Mouse (Mus musculus) Patski (cell line): ENCODE data around the gene Dnajb12. TPM values are rescaled to one million over a fixed set of nuclear protein-coding genes. Genes with fewer than 3 reads are reported as not detected.
"Not testable (repeated sequence)": the region's sequence is repeated elsewhere in the genome, so short reads cannot be mapped to it uniquely, and the experiment has no call there.

Source experiments
- ATAC-seq: fragments of 100-300 bp; one replicate; pipeline ENCODE4 v1.8.0; 2021
- CTCF ChIA-PET: fragments of 350-600 bp; sonication (Branson Sonifier 250); formaldehyde crosslinking; loops from one replicate; lab custom pipeline; 2022; ENCODE audit warnings: inconsistent platforms; lab: Charles Lee
- POLR2A ChIA-PET: fragments of 350-600 bp; sonication (Branson Sonifier 250); formaldehyde crosslinking; loops from one replicate; lab custom pipeline; 2022; ENCODE audit warnings: antibody characterized with exemption, inconsistent platforms; lab: Charles Lee
- DNase-seq: peaks from one replicate; pipeline ENCODE4 v3.0.0-alpha.2; 2011; ENCODE audit warnings: low read depth, low spot score
- H3K27me3 ChIP-seq: fragments of 371-371 bp; one replicate; pipeline ENCODE4 v1.5.1; 2021
- CTCF ChIP-seq: fragments of 100-300 bp; IDR thresholded peaks from one replicate; pipeline ENCODE4 v1.5.1; 2021
- in situ Hi-C: fragments of 300-500 bp; cut with MboI; formaldehyde crosslinking; loops from 3 replicates; pipeline ENCODE4 v1.11.1; 2018; ENCODE audit warnings: low pct_unique_long_range_greater_than_20kb, mixed read lengths
- polyA plus RNA-seq: library from polyadenylated mRNA; unstranded; gene quantifications from one replicate; pipeline ENCODE4 v1.2.3, GENCODE M21; 2021

Dnajb12 gene
- polyA plus RNA-seq, 1 experiment from 2014 or later = 54.0 TPM

DNA sequence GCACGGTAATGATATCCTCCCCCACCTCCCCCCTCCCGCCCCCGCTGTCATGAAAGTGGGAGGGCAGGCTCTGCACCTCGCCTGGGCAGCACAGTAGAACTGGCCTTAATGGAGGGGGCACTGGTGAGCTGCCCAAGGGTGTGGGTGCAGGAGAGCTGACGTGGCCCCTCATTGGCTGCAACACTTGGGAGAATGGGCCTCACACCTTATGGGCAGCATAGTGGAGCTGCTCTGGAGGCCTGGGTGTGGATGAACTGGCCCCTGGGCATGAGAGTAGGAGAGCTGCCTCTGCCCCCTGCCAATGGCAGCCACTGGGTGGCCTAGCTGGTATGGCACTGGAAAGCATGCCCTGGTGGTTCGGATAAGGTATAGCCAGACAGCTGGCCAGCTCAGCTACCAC, 9.3 kb upstream of the Dnajb12 start:
- TF ChIP-seq CTCF = no peak
- DNase-seq (no peak), ATAC-seq (no peak)
- POLR2A ChIA-PET = no interaction called here
- H3K27me3 ChIP-seq = no peaks in the 10 kb centered on the region
- CTCF ChIA-PET = no interaction called here
- in situ Hi-C loops = no loop called here

DNA sequence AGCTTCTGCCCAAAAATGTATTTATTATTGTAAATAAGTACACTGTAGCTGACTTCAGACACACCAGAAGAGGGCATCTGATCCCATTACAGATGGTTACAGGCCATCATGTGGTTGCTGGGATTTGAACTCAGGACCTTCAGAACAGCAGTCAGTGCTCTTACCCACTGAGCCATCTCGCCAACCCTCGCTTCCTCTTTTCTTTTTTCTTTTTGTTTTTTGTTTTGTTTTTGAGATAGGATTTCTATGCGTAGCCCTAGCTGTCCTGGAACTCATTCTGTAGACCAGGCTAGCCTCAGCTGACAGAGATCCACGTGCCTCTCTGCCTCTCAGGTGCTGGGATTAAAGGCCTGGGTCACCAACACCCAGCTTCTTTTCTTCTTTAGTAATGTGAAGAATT, 6.7 kb upstream of the Dnajb12 start:
- in situ Hi-C loops, CTCF ChIA-PET, H3K27me3 ChIP-seq, DNase-seq, ATAC-seq: not testable (repeated sequence)
- POLR2A ChIA-PET = interaction anchor here (0.7 kb wide), 1 partner anchor 460 kb away, joined by 3 read pairs; no protein-coding TSS in a partner anchor

DNA sequence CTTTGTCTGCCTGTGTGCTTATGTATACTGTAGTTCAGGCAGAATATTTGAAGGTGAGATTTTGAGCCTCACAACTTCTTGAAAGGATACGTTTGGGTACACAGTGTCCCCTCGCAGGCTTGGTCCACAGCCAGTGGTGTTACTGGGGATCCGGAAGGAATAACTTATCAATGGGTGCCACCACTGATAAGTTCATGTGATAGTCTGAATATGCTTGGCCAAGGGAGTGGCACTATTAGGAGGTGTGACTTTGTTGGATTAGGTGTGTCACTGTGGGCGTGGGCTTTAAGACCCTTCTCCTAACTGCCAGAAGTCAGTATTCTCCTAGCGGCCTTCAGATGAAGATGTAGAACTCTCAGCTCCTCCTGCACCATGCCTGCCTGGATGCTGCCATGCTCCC, 6.2 kb upstream of the Dnajb12 start:
- in situ Hi-C loops = no loop called here
- CTCF ChIA-PET = no interaction called here
- DNase-seq = no peak
- no peak for TF ChIP-seq CTCF
- no peaks in the 10 kb centered on the region for H3K27me3 ChIP-seq
- POLR2A ChIA-PET = no interaction called here
- ATAC-seq = no peak

DNA sequence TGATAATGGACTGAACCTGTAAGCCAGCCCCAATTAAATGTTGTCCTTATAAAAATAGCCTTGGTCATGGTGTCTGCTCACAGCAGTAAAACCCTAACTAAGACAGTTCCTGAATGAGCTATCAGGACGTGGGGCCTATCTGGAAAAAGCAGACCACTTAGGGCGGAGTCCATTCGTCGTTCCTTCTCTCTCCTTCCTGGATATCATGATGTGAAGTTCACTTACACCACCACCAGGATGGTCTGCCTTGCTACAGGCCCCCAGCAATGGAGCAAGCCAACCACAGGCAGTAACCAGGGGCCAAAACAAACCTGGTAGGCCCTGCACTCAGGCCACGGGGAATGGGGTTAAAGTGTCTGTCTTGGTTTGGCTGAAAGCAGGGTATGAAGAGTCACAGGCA, 5.7 kb upstream of the Dnajb12 start:
- ATAC-seq (no peak), DNase-seq (no peak)
- no peaks in the 10 kb centered on the region for H3K27me3 ChIP-seq
- CTCF ChIA-PET = no interaction called here
- no peak for TF ChIP-seq CTCF
- in situ Hi-C loops = no loop called here
- POLR2A ChIA-PET = no interaction called here

DNA sequence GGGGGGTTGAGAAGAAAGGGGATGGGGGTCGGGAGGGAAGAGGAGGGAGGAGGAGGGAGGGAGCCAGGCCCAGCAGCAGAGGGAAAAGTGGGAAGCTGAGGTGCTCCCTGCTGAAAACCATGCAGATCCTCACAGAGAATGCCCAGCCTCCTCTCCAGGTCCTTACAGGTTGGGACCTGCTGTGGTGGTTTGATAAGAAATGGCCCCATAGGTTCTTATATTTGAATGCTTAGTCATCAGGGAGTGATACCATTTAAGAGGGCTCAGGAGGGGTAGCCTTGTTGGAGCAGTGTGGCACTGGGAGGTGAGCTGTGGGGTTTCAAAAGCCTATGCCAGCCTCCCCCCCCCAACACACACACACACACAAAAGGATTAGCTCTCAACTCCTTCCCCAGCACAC, 4.0 kb upstream of the Dnajb12 start:
- in situ Hi-C loops = no loop called here
- TF ChIP-seq CTCF = no peak
- ChIA-PET CTCF (interaction anchor here (0.7 kb wide), 1 partner anchor 450 kb away, joined by 3 read pairs; no protein-coding TSS in a partner anchor), POLR2A (interaction anchor here (0.6 kb wide), 1 partner anchor 327 kb away, joined by 6 read pairs; no protein-coding TSS in a partner anchor)
- no peak for DNase-seq
- ATAC-seq = no peak
- no peaks in the 10 kb centered on the region for H3K27me3 ChIP-seq

DNA sequence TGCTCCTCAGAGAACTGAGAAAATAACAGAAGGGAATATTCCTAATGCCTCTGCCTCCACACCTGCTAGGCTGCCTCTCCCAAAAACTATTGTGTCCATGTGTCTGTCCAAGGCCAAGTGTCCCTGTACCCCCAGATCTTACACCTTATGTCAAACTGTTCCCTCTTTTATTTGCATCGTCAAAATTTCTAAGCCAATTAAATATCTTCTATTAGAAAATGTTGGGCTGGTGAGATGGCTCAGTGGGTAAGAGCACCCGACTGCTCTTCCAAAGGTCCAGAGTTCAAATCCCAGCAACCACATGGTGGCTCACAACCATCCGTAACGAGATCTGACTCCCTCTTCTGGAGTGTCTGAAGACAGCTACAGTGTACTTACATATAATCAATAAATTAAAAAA, 2.7 kb upstream of the Dnajb12 start:
- DNase-seq, ATAC-seq, POLR2A ChIA-PET, in situ Hi-C loops, CTCF ChIA-PET, H3K27me3 ChIP-seq: not testable (repeated sequence)

DNA sequence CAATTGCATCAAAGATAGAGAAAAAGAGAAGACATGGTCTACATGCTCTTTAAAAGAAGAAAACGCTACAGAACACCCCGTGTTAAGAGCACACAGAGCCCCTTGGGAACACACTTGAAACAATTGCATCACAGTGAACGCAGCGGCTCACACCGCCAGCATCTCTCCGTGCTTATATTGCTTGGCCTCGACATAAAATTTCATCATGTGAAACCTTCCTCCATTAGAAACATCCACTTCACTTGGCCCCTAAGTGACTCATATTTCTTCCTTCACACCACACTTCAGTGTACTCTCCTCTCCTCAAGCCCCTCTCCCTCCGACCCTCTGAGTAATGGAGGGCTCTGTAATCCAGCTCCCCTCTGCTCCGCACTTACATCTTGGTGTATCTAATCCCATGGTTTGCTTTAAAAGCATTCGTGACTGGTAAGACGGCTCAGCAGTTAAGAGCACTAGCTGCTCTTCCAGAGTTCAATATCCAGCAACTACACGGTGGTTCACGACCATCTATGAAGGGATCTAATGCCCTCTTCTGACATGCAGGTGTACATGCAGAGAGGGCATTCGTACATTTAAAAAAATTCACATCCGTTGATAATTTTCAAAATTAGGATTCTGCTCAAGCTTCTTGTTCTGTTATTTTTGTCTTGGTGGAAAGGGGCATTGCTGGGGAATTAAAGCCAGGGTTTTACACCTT, 1.8 kb upstream of the Dnajb12 start:
- H3K27me3 ChIP-seq = no peaks in the 10 kb centered on the region
- POLR2A ChIA-PET = no interaction called here
- no peak for TF ChIP-seq CTCF
- no peak for ATAC-seq
- in situ Hi-C loops = no loop called here
- CTCF ChIA-PET = no interaction called here
- no peak for DNase-seq

DNA sequence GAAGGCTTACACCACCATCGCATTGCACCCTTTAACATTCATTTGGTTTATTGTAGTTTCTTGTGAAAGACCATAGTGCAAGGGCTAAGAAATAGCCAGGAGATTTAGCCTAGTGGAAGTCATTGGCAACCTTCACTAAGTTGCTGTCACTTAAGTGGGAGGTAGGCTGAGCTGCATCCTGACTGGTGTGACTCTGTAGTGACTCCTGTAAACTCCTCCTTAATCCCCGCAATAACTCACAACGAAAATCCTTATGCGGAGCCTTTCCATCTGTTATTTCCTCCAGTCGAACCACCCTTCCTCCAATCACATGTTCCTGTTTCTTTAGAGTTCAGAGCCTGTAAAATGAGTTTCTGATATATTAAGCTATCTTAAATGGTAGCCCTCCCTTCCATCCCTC, 533 bp upstream of the Dnajb12 start:
- POLR2A ChIA-PET = no interaction called here
- no peak for DNase-seq
- no peaks in the 10 kb centered on the region for H3K27me3 ChIP-seq
- no peak for TF ChIP-seq CTCF
- ATAC-seq = no peak
- in situ Hi-C loops = no loop called here
- CTCF ChIA-PET = no interaction called here

DNA sequence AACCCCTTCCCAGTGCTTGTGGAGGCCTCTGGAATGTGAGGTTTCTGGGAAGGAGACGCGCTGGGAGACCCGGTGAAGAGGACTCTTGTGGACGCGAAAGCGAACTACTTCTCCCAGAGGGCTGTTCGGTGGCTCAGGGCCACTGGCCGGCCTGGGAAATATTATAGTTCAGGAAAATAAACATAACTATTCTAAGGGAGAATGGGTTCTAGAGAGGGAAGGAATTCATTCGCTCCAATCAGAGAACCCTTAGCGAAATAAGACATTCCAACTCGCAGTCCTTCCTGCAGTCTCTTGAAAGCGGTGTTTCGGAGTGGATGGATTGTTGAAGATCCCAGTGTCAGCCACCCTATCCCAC, 652 bp downstream of the Dnajb12 start:
- ChIA-PET POLR2A (interaction anchor here (0.6 kb wide), 1 partner anchor 267 kb away, joined by 4 read pairs; no protein-coding TSS in a partner anchor), CTCF (no interaction called here)
- peak; percentile 55 for ATAC-seq
- TF ChIP-seq CTCF = no peak
- DNase-seq = no peak
- in situ Hi-C loops = no loop called here
- no peaks in the 10 kb centered on the region for H3K27me3 ChIP-seq

DNA sequence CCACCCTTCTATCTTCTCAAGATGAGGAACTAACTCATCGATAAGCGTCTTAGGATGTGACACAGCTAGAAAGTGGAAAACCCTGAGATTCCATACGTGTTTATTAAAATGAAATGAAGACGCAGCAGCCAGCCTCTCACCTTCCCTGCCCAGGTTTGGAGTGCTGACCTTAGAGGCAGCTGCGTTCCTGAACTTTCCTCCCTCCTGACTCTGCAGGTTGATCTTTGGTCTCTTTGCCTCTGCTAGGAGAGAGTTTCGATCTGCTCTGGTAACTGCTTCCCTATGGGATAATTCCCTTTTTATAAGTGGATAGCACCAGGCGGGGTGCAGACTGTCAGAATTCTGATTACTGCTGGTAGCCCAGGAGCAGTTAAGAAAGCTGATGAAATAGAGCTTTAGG, 1.5 kb downstream of the Dnajb12 start:
- no peak for TF ChIP-seq CTCF
- in situ Hi-C loops = no loop called here
- CTCF ChIA-PET = no interaction called here
- no peak for DNase-seq
- POLR2A ChIA-PET = interaction anchor here (0.6 kb wide), 1 partner anchor 106 kb away, joined by 3 read pairs; no protein-coding TSS in a partner anchor
- no peak for ATAC-seq
- H3K27me3 ChIP-seq = no peaks in the 10 kb centered on the region

DNA sequence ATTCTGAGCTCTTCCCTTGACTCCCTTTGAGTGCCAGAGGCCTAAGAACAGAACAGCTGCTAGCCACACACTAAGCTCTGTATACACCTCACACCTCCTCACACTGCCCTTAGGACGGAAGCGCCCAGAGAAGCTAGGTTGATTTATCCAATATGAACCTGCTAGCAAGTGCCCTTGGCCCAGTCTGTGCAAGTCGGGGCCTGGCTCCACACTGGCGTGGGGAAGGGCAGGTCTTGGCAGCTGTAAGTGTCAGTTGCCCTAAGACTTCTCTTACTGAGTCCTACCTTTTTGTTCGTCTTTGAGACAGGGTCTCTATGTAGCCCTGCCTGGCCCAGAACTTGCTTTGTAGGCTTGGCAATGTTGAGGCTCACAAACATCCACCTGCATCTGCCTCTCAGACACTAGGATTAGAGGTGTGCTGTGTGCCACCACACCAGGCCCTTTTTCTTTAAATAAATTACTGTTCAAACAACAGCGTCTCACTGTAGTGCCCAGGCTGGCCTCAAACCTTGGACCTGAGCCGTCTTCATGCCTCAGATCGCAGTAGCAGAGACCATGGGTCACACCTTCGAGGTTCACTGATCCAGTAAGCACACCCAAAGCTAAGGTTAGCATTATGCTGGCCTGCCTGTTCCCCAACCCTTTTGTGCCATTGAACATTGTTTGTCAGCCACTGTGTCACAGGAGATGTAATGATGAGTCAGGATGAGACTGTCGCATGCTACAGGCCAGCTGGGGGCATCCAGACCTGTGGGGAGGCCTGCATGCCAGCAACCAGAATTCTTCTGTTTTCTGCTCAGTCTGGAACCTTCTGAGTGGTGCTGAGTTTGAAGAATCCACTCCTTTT, 5.2 kb downstream of the Dnajb12 start:
- in situ Hi-C loops = loop anchor here (5.0 kb wide), 2 partner anchors 123 to 183 kb away; no protein-coding TSS in a partner anchor
- no peaks in the 10 kb centered on the region for H3K27me3 ChIP-seq
- ChIA-PET CTCF (interaction anchor here (0.9 to 3.1 kb wide), 2 partner anchors 9 to 10 kb away, joined by 4 to 11 read pairs; no protein-coding TSS in a partner anchor), POLR2A (interaction anchor here (0.6 kb wide), 1 partner anchor 603 kb away, joined by 7 read pairs; no protein-coding TSS in a partner anchor)
- ATAC-seq = no peak
- no peak for DNase-seq
- no peak for TF ChIP-seq CTCF
